Mouse (Mus musculus) heart, adult 2 months (tissue): ENCODE results near the gene Stat5a. TPM values are rescaled to one million over a fixed set of nuclear protein-coding genes. Genes with fewer than 3 reads are reported as not detected.

Experiments used
- DNase-seq, 2 experiments: peaks; one replicate each; pipeline ENCODE4 v3.0.0; 2021
- H3K27ac ChIP-seq: fragments of 200-600 bp; 2 replicates; pipeline ENCODE4 v1.8.1; 2022
- H3K27me3 ChIP-seq: fragments of 200-500 bp; 2 replicates; pipeline ENCODE4 v1.6.1; 2012; ENCODE audit warnings: mild to moderate bottlenecking, low read length, inconsistent platforms, mixed read lengths; ENCODE audit not compliant: control insufficient read depth, insufficient read depth
- H3K36me3 ChIP-seq: fragments of 200-500 bp; 2 replicates; pipeline ENCODE4 v1.6.1; 2012; ENCODE audit warnings: low read length, inconsistent platforms; ENCODE audit not compliant: control insufficient read depth, insufficient read depth
- H3K4me1 ChIP-seq: fragments of 200-500 bp; 2 replicates; pipeline ENCODE4 v1.6.1; 2011; ENCODE audit warnings: low read length; ENCODE audit not compliant: control insufficient read depth, insufficient read depth
- H3K4me3 ChIP-seq: fragments of 200-600 bp; 2 replicates; pipeline ENCODE4 v1.8.1; 2022
- H3K79me2 ChIP-seq: fragments of 200-500 bp; replicated peaks from 2 replicates; pipeline ENCODE4 v1.6.1; 2012; ENCODE audit warnings: mild to moderate bottlenecking, inconsistent platforms, low read length, moderate library complexity, mixed read lengths; ENCODE audit not compliant: control insufficient read depth, insufficient read depth
- H3K9ac ChIP-seq: fragments of 200-500 bp; 2 replicates; pipeline ENCODE4 v1.6.1; 2012; ENCODE audit warnings: low read depth, mild to moderate bottlenecking, control low read depth, inconsistent platforms, low read length, mixed read lengths
- CTCF ChIP-seq: fragments of 200-600 bp; IDR thresholded peaks from 2 replicates; pipeline ENCODE4 v1.8.1; 2022; ENCODE audit warnings: antibody characterized with exemption, mild to moderate bottlenecking, moderate library complexity
- EP300 ChIP-seq: fragments of 200-500 bp; IDR thresholded peaks from 2 replicates; pipeline ENCODE4 v1.6.1; 2011; ENCODE audit warnings: low read depth, low read length, control low read depth; ENCODE audit not compliant: insufficient read depth
- POLR2A ChIP-seq: fragments of 200-500 bp; IDR thresholded peaks from 2 replicates; pipeline ENCODE4 v1.6.1; 2011; ENCODE audit warnings: mild to moderate bottlenecking, low read depth, low read length, control low read depth; ENCODE audit not compliant: insufficient read depth
- WGBS: fragments of 180-500 bp; shearing (Covaris S2); methylation state at CpG from one replicate; pipeline ENCODE4 v1.1.7; 2018; 5-methylcytosine and 5-hydroxymethylcytosine counted together
- intact Hi-C: fragments of 180-260 bp; cut with DNase I; formaldehyde crosslinking; loops from one replicate; pipeline ENCODE4 v1.15.1; 2025
- polyA plus RNA-seq: library from polyadenylated mRNA; depleted of rRNA; stranded (reverse); fragments of >200 nt; gene quantifications from 2 replicates; pipeline ENCODE4 v1.2.3, GENCODE M21; 2012
- total RNA-seq, 2 experiments: library from RNA; stranded (reverse); gene quantifications; 2 replicates each; pipeline ENCODE4 v1.2.3; 2021

Gene Stat5a
- total and polyA plus RNA-seq, 3 experiments: 20.3 to 24.3 (median 22.3) TPM

- peak; percentile 80 to 81 for DNase-seq
- peak overlapping the region; percentile 100 for H3K9ac ChIP-seq
- no peaks in the 10 kb centered on the region for H3K27me3 ChIP-seq
- intact Hi-C loops: no loop called here
- peak overlapping the region; percentile 84 for H3K4me3 ChIP-seq
- WGBS: 4% methylated on average over 33 of the region's 33 CpGs
- H3K79me2 ChIP-seq: no peaks in the 10 kb centered on the region
- no peak for TF ChIP-seq CTCF
- TF ChIP-seq EP300: no peak
- no peak for TF ChIP-seq POLR2A
- peak overlapping the region; percentile 96 for H3K27ac ChIP-seq
- H3K4me1 ChIP-seq: peaks cover 5% of the 10 kb centered on the region
- H3K36me3 ChIP-seq: peaks cover 10% of the 10 kb centered on the region; the same call in 1 of the 2 replicates
Observed at GRCm38 (mm10) chr11:100850778-100851528, 8.2 kb upstream of the Stat5a start.

- peaks cover 10% of the 10 kb centered on the region; the same call in 1 of the 2 replicates for H3K36me3 ChIP-seq
- WGBS: 73% methylated on average over 2 of the region's 2 CpGs
- H3K27ac ChIP-seq: no peak overlapping the region
- no peak overlapping the region for H3K9ac ChIP-seq
- intact Hi-C loops: no loop called here
- no peaks in the 10 kb centered on the region for H3K79me2 ChIP-seq
- no peak for DNase-seq
- H3K27me3 ChIP-seq: no peaks in the 10 kb centered on the region
- H3K4me3 ChIP-seq: no peak overlapping the region
- peaks cover 3% of the 10 kb centered on the region for H3K4me1 ChIP-seq
- TF ChIP-seq CTCF (no peak), POLR2A (no peak), EP300 (no peak)
Observed at GRCm38 (mm10) chr11:100852088-100852487, 7.1 kb upstream of the Stat5a start.

- intact Hi-C loops: no loop called here
- Histone ChIP-seq H3K4me1 (peaks cover 3% of the 10 kb centered on the region), H3K79me2 (no peaks in the 10 kb centered on the region), H3K27ac (no peak overlapping the region), H3K4me3 (no peak overlapping the region), H3K9ac (no peak overlapping the region), H3K36me3 (peaks cover 10% of the 10 kb centered on the region; the same call in 1 of the 2 replicates), H3K27me3 (no peaks in the 10 kb centered on the region)
- WGBS: 67% methylated on average over 5 of the region's 5 CpGs
- DNase-seq: no peak
- TF ChIP-seq EP300 (no peak), POLR2A (no peak), CTCF (no peak)
Observed at GRCm38 (mm10) chr11:100853018-100853417, 6.1 kb upstream of the Stat5a start.

GRCm38 (mm10) chr11:100854268-100854667 is 4.9 kb upstream of the Stat5a start:
- H3K27me3 ChIP-seq: no peaks in the 10 kb centered on the region
- no peak overlapping the region for H3K27ac ChIP-seq
- TF ChIP-seq CTCF (no peak), EP300 (no peak), POLR2A (no peak)
- intact Hi-C loops: no loop called here
- DNase-seq: no peak
- no peak overlapping the region for H3K9ac ChIP-seq
- no peaks in the 10 kb centered on the region for H3K36me3 ChIP-seq
- WGBS: 37% methylated on average over 4 of the region's 4 CpGs
- H3K4me1 ChIP-seq: peaks cover 5% of the 10 kb centered on the region
- H3K79me2 ChIP-seq: no peaks in the 10 kb centered on the region
- H3K4me3 ChIP-seq: no peak overlapping the region

GRCm38 (mm10) chr11:100855178-100855577 is 4.0 kb upstream of the Stat5a start:
- TF ChIP-seq EP300: no peak
- no peak for TF ChIP-seq CTCF
- TF ChIP-seq POLR2A: no peak
- H3K27me3 ChIP-seq: no peaks in the 10 kb centered on the region
- peaks cover 7% of the 10 kb centered on the region for H3K4me1 ChIP-seq
- no peak overlapping the region for H3K9ac ChIP-seq
- intact Hi-C loops: no loop called here
- H3K27ac ChIP-seq: no peak overlapping the region
- WGBS: 83% methylated on average over 4 of the region's 4 CpGs
- no peaks in the 10 kb centered on the region for H3K79me2 ChIP-seq
- no peak overlapping the region for H3K4me3 ChIP-seq
- no peak for DNase-seq
- no peaks in the 10 kb centered on the region for H3K36me3 ChIP-seq

GRCm38 (mm10) chr11:100857960-100858359 is 1.2 kb upstream of the Stat5a start:
- no peak for TF ChIP-seq EP300
- no peak for TF ChIP-seq CTCF
- no peak for TF ChIP-seq POLR2A
- intact Hi-C loops: no loop called here
- no peak for DNase-seq
- Histone ChIP-seq H3K27me3 (no peaks in the 10 kb centered on the region), H3K4me3 (no peak overlapping the region), H3K4me1 (peaks cover 6% of the 10 kb centered on the region), H3K9ac (no peak overlapping the region), H3K79me2 (no peaks in the 10 kb centered on the region), H3K27ac (no peak overlapping the region), H3K36me3 (no peaks in the 10 kb centered on the region)
- WGBS: 66% methylated on average over 6 of the region's 6 CpGs
